Mouse (Mus musculus) ES-Bruce4 (cell line): ENCODE measurements around the gene Apol10a.
"Not testable (repeated sequence)": the region's sequence is repeated elsewhere in the genome, so short reads cannot be mapped to it uniquely, and the experiment has no call there.

Experiments used
- CTCF ChIP-seq: IDR thresholded peaks from one replicate; pipeline ENCODE4 v1.8.1; 2011; ENCODE audit warnings: low read depth, low read length
- EP300 ChIP-seq: IDR thresholded peaks from 2 replicates; pipeline ENCODE4 v1.6.1; 2011; ENCODE audit warnings: low read depth, low read length; ENCODE audit not compliant: insufficient read depth
- POLR2A ChIP-seq: IDR thresholded peaks from one replicate; pipeline ENCODE4 v1.8.1; 2011; ENCODE audit warnings: low read length; ENCODE audit not compliant: insufficient read depth

DNA sequence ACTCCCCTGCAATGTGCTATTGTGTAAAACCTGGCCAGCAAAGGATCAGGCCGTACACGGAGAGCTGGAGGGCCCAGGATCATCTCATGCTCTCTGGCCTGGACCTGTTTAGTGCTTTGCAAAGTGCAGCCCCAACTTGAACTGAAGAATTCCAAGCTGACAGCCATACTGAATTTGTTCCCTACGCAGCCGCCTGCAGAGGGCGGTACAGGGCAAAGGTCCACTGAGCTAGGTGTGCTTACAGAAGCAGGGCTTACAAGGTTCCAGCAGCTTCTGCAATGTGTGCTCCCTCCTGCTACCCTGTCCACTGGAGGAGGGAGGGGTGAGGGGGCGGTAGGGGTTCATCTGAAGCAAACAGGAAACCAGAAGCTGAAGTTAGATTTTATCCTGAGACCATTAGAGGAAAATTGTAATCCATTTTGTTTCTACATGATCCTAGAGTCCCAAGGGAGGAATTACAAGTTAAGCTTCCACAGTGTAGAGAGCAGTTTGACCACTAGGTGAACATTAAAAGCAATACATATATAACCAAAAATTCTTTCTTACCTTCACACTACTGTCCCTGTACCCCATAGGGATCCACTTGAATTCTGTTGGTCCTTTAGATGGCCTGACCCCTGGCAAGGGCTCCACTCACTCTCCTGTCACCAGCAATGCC is 46.5 kb downstream of the Apol10a start:
- TF ChIP-seq POLR2A, EP300: not testable (repeated sequence)
- peak; percentile 67 for TF ChIP-seq CTCF
